Mouse (Mus musculus) liver, embryonic 14.5 days (tissue): ENCODE results near the gene Myo1a.

Experiments
- CTCF ChIP-seq: IDR thresholded peaks from 2 replicates; pipeline ENCODE4 v1.5.1; 2016; ENCODE audit warnings: antibody characterized with exemption, low read depth, control low read depth
- EP300 ChIP-seq: IDR thresholded peaks from 2 replicates; pipeline ENCODE4 v1.6.1; 2016; ENCODE audit warnings: antibody characterized with exemption, low read depth

DNA sequence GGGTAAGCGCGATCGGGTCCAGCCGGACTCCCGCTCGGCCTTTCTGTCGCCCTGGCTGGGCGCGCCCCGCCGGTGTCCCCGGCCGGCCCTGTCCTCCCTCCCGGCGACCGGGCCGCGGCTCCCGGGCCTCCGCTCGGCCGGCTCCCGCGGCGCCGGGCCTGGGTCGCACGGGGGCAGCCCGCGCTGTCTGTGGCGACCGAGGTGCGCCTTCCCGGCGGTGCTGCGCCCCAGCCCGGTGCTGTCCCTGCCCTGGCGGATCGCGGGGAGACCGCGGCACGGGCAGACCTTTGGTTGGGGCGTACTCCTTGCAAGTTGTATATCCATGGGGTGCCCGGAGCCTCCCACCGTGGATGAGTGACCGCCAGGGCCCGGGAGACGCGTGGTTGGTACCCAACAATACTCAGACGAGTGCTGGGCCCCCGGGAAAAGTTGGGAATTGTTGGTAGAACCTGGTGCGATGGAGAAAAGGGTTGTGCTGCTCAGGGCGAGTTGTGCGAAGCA lies 34.7 kb downstream of the Myo1a start:
- no peak for TF ChIP-seq CTCF
- TF ChIP-seq EP300: no peak
